Mouse (Mus musculus): ENCODE results near the gene 4921504E06Rik. TPM values are rescaled to one million over a fixed set of nuclear protein-coding genes. Genes with fewer than 3 reads are reported as not detected.

Gene 4921504E06Rik
- polyA plus RNA-seq, 1 experiment: not detected

- H3K27me3 ChIP-seq (ENCODE audit: control insufficient read depth, insufficient read depth, insufficient read length): no peaks in the 10 kb centered on the region
- H3ac ChIP-seq (ENCODE audit: control insufficient read depth, insufficient read length): no peak overlapping the region
- H3K4me2 ChIP-seq (ENCODE audit: low read depth): no peak overlapping the region
- H3K36me3 ChIP-seq (ENCODE audit: control insufficient read depth, insufficient read depth): no peaks in the 10 kb centered on the region
- H3K79me2 ChIP-seq (ENCODE audit: control insufficient read depth, insufficient read depth): no peaks in the 10 kb centered on the region
- H3K4me3 ChIP-seq: no peak overlapping the region
- TF ChIP-seq POLR2AphosphoS2 (IDR thresholded peaks at IDR 0.05; ENCODE audit: insufficient read length, low read depth) (no peak), CEBPB (IDR thresholded peaks at IDR 0.05; ENCODE audit: insufficient read depth, poor library complexity, severe bottlenecking) (no peak), POLR2A (IDR thresholded peaks at IDR 0.05; ENCODE audit: insufficient read length, low read depth) (no peak), MAX (IDR thresholded peaks at IDR 0.05; ENCODE audit: low read depth) (no peak), MYOD1 (IDR thresholded peaks at IDR 0.05; ENCODE audit: control insufficient read depth in 1 of 3, insufficient read length in 2 of 3, low read depth in 2 of 3) (no peak), USF1 (IDR thresholded peaks at IDR 0.05; ENCODE audit: low read depth) (no peak), REST (IDR thresholded peaks at IDR 0.05; ENCODE audit: insufficient read depth, insufficient read length) (no peak)
These were observed 35.8 kb downstream of the 4921504E06Rik start for GRCm38 (mm10) chr2:19517952-19518351.

GRCm38 (mm10) chr2:19512381-19512780 is 41.3 kb downstream of the 4921504E06Rik start:
- Histone ChIP-seq H3K27me3 (ENCODE audit: control insufficient read depth, insufficient read depth, insufficient read length) (no peaks in the 10 kb centered on the region), H3K4me2 (ENCODE audit: low read depth) (no peak overlapping the region)
- TF ChIP-seq MAX (IDR thresholded peaks at IDR 0.05; ENCODE audit: low read depth) (no peak), POLR2AphosphoS2 (IDR thresholded peaks at IDR 0.05; ENCODE audit: insufficient read length, low read depth) (no peak)

GRCm38 (mm10) chr2:19511032-19511431 is 42.7 kb downstream of the 4921504E06Rik start:
- Histone ChIP-seq H3K36me3 (ENCODE audit: control insufficient read depth, insufficient read depth) (no peaks in the 10 kb centered on the region), H3K4me2 (ENCODE audit: low read depth) (no peak overlapping the region)
- no peak for TF ChIP-seq TCF3 (IDR thresholded peaks at IDR 0.05; ENCODE audit: insufficient read length, low read depth)
- TF ChIP-seq POLR2A (IDR thresholded peaks at IDR 0.05; ENCODE audit: insufficient read length, low read depth): no peak
- TF ChIP-seq MYOD1 (IDR thresholded peaks at IDR 0.05; ENCODE audit: control insufficient read depth in 1 of 3, insufficient read length in 2 of 3, low read depth in 2 of 3): no peak
- TF ChIP-seq TCF12 (IDR thresholded peaks at IDR 0.05; ENCODE audit: insufficient read depth, poor library complexity, severe bottlenecking): no peak
- TF ChIP-seq REST (IDR thresholded peaks at IDR 0.05; ENCODE audit: insufficient read depth, insufficient read length): no peak
- TF ChIP-seq MAX (IDR thresholded peaks at IDR 0.05; ENCODE audit: low read depth): no peak
- TF ChIP-seq E2F4 (IDR thresholded peaks at IDR 0.05; ENCODE audit: insufficient read depth): no peak
- no peak for TF ChIP-seq MYOG (IDR thresholded peaks at IDR 0.05; ENCODE audit: control insufficient read depth in 1 of 3, insufficient read depth in 1 of 3, insufficient read length in 2 of 3, low read depth in 2 of 3)
- no peak for TF ChIP-seq CEBPB (IDR thresholded peaks at IDR 0.05; ENCODE audit: insufficient read depth, poor library complexity, severe bottlenecking)
- TF ChIP-seq POLR2AphosphoS2 (IDR thresholded peaks at IDR 0.05; ENCODE audit: insufficient read length, low read depth): no peak
- TF ChIP-seq USF1 (IDR thresholded peaks at IDR 0.05; ENCODE audit: low read depth): no peak
- TF ChIP-seq SRF (IDR thresholded peaks at IDR 0.05; ENCODE audit: control insufficient read depth, insufficient read length, low read depth): no peak

More at GRCm38 (mm10) chr2:19512381-19512780, 41.3 kb downstream of the 4921504E06Rik start:
- H3K79me2 ChIP-seq (ENCODE audit: control insufficient read depth, insufficient read depth): no peaks in the 10 kb centered on the region
- no peak overlapping the region for H3ac ChIP-seq (ENCODE audit: control insufficient read depth, insufficient read length)
- no peaks in the 10 kb centered on the region for H3K36me3 ChIP-seq (ENCODE audit: control insufficient read depth, insufficient read depth)
- H3K4me3 ChIP-seq: no peak overlapping the region

DNA sequence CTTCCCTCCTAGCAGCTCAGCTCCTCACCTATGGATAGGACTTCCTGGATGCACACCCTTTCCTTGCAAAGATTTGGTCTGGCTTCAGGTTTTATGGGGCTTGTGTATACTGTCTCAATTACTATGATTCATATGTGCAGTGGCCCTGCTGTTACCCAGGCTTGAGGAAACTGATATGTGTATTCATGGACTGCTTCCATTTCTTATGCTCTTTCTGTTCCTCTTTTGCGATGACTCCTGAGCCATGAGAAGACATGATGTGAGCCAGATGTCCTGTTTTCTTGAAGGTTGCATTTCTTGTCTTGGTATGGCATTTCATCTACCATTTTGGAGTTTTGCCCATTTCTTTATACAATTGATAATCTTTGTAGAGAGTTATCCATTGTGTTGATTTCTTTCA is 48.0 kb downstream of the 4921504E06Rik start:
- H3K36me3 ChIP-seq (ENCODE audit: control insufficient read depth, insufficient read depth): no peaks in the 10 kb centered on the region
- H3K27me3 ChIP-seq (ENCODE audit: control insufficient read depth, insufficient read depth, insufficient read length): no peaks in the 10 kb centered on the region

More at GRCm38 (mm10) chr2:19511032-19511431, 42.7 kb downstream of the 4921504E06Rik start:
- no peak overlapping the region for H3K4me3 ChIP-seq
- no peak overlapping the region for H3ac ChIP-seq (ENCODE audit: control insufficient read depth, insufficient read length)
- H3K27me3 ChIP-seq (ENCODE audit: control insufficient read depth, insufficient read depth, insufficient read length): no peaks in the 10 kb centered on the region
- no peaks in the 10 kb centered on the region for H3K79me2 ChIP-seq (ENCODE audit: control insufficient read depth, insufficient read depth)

DNA sequence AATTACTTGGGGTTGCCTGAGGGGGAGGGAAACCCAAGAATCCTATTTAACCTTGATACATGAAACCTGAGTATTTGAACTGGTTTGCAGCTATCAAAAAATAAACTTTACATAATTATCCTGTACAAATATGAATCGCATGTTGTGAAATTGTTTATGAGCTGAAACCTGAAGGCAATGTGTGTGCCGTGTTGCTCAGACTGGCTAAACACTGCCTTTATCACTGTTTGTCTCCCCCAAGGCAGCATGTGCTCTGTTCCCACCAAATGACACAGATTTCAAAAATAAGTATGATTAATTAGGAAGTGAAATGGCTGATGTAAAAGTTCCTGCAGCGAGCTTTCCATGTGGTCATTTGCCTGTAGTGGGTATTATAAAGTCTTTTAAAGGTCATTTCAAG is 63.5 kb downstream of the 4921504E06Rik start:
- Histone ChIP-seq H3K4me2 (ENCODE audit: low read depth) (no peak overlapping the region), H3K27me3 (ENCODE audit: control insufficient read depth, insufficient read depth, insufficient read length) (no peaks in the 10 kb centered on the region), H3ac (ENCODE audit: control insufficient read depth, insufficient read length) (no peak overlapping the region), H3K79me2 (ENCODE audit: control insufficient read depth, insufficient read depth) (no peaks in the 10 kb centered on the region), H3K36me3 (ENCODE audit: control insufficient read depth, insufficient read depth) (no peaks in the 10 kb centered on the region), H3K4me3 (no peak overlapping the region)
- no peak for TF ChIP-seq MAX (IDR thresholded peaks at IDR 0.05; ENCODE audit: low read depth)
- no peak for TF ChIP-seq REST (IDR thresholded peaks at IDR 0.05; ENCODE audit: insufficient read depth, insufficient read length)
- no peak for TF ChIP-seq MYOD1 (IDR thresholded peaks at IDR 0.05; ENCODE audit: control insufficient read depth in 1 of 3, insufficient read length in 2 of 3, low read depth in 2 of 3)
- no peak for TF ChIP-seq TCF12 (IDR thresholded peaks at IDR 0.05; ENCODE audit: insufficient read depth, poor library complexity, severe bottlenecking)
- no peak for TF ChIP-seq E2F4 (IDR thresholded peaks at IDR 0.05; ENCODE audit: insufficient read depth)
- no peak for TF ChIP-seq CEBPB (IDR thresholded peaks at IDR 0.05; ENCODE audit: insufficient read depth, poor library complexity, severe bottlenecking)
- TF ChIP-seq POLR2AphosphoS2 (IDR thresholded peaks at IDR 0.05; ENCODE audit: insufficient read length, low read depth): no peak
- TF ChIP-seq MYOG (IDR thresholded peaks at IDR 0.05; ENCODE audit: control insufficient read depth in 1 of 3, insufficient read depth in 1 of 3, insufficient read length in 2 of 3, low read depth in 2 of 3): no peak
- TF ChIP-seq POLR2A (IDR thresholded peaks at IDR 0.05; ENCODE audit: insufficient read length, low read depth): no peak

More for the DNA sequence above, 48.0 kb downstream of the 4921504E06Rik start:
- TF ChIP-seq SRF (IDR thresholded peaks at IDR 0.05; ENCODE audit: control insufficient read depth, insufficient read length, low read depth) (no peak), POLR2AphosphoS2 (IDR thresholded peaks at IDR 0.05; ENCODE audit: insufficient read length, low read depth) (no peak), CEBPB (IDR thresholded peaks at IDR 0.05; ENCODE audit: insufficient read depth, poor library complexity, severe bottlenecking) (no peak)
- H3K4me3 ChIP-seq: no peak overlapping the region
- no peak overlapping the region for H3K4me2 ChIP-seq (ENCODE audit: low read depth)
- no peak overlapping the region for H3ac ChIP-seq (ENCODE audit: control insufficient read depth, insufficient read length)
- H3K79me2 ChIP-seq (ENCODE audit: control insufficient read depth, insufficient read depth): no peaks in the 10 kb centered on the region

Data from myocyte (in vitro differentiated cells).